Mouse (Mus musculus): Measurements from ENCODE around the gene Gm428. TPM values are rescaled to one million over a fixed set of nuclear protein-coding genes. Genes with fewer than 3 reads are reported as not detected.
"Not testable (repeated sequence)": the region's sequence is repeated elsewhere in the genome, so short reads cannot be mapped to it uniquely, and the experiment has no call there.

Gene Gm428
- polyA plus RNA-seq (2012; ENCODE audit: insufficient read depth, insufficient read length, low replicate concordance, missing spikeins) = not detected in 2 replicates

GRCm38 (mm10) chr4:73683216-73683615 is at the start of gene Gm428:
Gene Gm428 (plus strand): TSS chr4:73683516.
- not testable (repeated sequence) for H3K27ac ChIP-seq (ENCODE audit: insufficient read depth, low read depth, low read length); H3K4me1 ChIP-seq (ENCODE audit: control insufficient read depth, insufficient read depth, low read length); H3K4me3 ChIP-seq (ENCODE audit: insufficient read depth, low read depth, low read length)
- WGBS = 95% methylated on average over 2 of the region's 4 CpGs

- H3K27ac ChIP-seq (ENCODE audit: insufficient read depth, low read depth, low read length); H3K4me1 ChIP-seq (ENCODE audit: control insufficient read depth, insufficient read depth, low read length); H3K4me3 ChIP-seq (ENCODE audit: insufficient read depth, low read depth, low read length): not testable (repeated sequence)
- WGBS = no CpG with 5 or more reads among the region's 4 CpGs
Observed at GRCm38 (mm10) chr4:73637821-73638220, 45.5 kb upstream of the Gm428 start, which contains the start of gene Gm11236. Gene Gm11236 (plus strand): TSS chr4:73638121.

GRCm38 (mm10) chr4:73661864-73662263 is 21.5 kb upstream of the Gm428 start:
- H3K27ac ChIP-seq (ENCODE audit: insufficient read depth, low read depth, low read length); H3K4me3 ChIP-seq (ENCODE audit: insufficient read depth, low read depth, low read length); H3K4me1 ChIP-seq (ENCODE audit: control insufficient read depth, insufficient read depth, low read length): not testable (repeated sequence)
- 92% methylated on average over 4 of the region's 4 CpGs for WGBS

GRCm38 (mm10) chr4:73668054-73668453 is 15.3 kb upstream of the Gm428 start, which contains the start of gene Gm11239:
Gene Gm11239 (plus strand): TSS chr4:73668354.
- not testable (repeated sequence) for H3K4me1 ChIP-seq (ENCODE audit: control insufficient read depth, insufficient read depth, low read length); H3K4me3 ChIP-seq (ENCODE audit: insufficient read depth, low read depth, low read length); H3K27ac ChIP-seq (ENCODE audit: insufficient read depth, low read depth, low read length)
- WGBS = no CpG with 5 or more reads among the region's 4 CpGs

- Histone ChIP-seq H3K4me3 (ENCODE audit: insufficient read depth, low read depth, low read length) (no peak overlapping the region), H3K4me1 (ENCODE audit: control insufficient read depth, insufficient read depth, low read length) (no peaks in the 10 kb centered on the region), H3K27ac (ENCODE audit: insufficient read depth, low read depth, low read length) (no peak overlapping the region)
- TF ChIP-seq POLR2A (IDR thresholded peaks at IDR 0.05; ENCODE audit: insufficient read depth, low read depth, low read length) (no peak), CTCF (IDR thresholded peaks at IDR 0.05; ENCODE audit: insufficient read depth, low read depth, low read length) (no peak)
- WGBS = 95% methylated on average over 1 of the region's 1 CpGs
Observed at GRCm38 (mm10) chr4:73718761-73719160, 35.4 kb downstream of the Gm428 start.

GRCm38 (mm10) chr4:73719819-73720218 is 36.5 kb downstream of the Gm428 start:
- TF ChIP-seq CTCF (IDR thresholded peaks at IDR 0.05; ENCODE audit: insufficient read depth, low read depth, low read length) = no peak
- TF ChIP-seq POLR2A (IDR thresholded peaks at IDR 0.05; ENCODE audit: insufficient read depth, low read depth, low read length) = no peak
- Histone ChIP-seq H3K4me1 (ENCODE audit: control insufficient read depth, insufficient read depth, low read length) (no peaks in the 10 kb centered on the region), H3K4me3 (ENCODE audit: insufficient read depth, low read depth, low read length) (no peak overlapping the region), H3K27ac (ENCODE audit: insufficient read depth, low read depth, low read length) (no peak overlapping the region)

Other genes with a start within 250 kb of the Gm428 start
- not detected in 2 replicates for gene Gm11238, start 75.6 kb upstream of the Gm428 start, polyA plus RNA-seq (2012; ENCODE audit: insufficient read depth, insufficient read length, low replicate concordance, missing spikeins)
- not detected in 2 replicates for gene Gm11237, start 60.5 kb upstream of the Gm428 start, polyA plus RNA-seq (2012; ENCODE audit: insufficient read depth, insufficient read length, low replicate concordance, missing spikeins)
- not detected in 2 replicates for gene Gm11236, start 45.4 kb upstream of the Gm428 start, polyA plus RNA-seq (2012; ENCODE audit: insufficient read depth, insufficient read length, low replicate concordance, missing spikeins)
- gene Gm11239, start 15.2 kb upstream of the Gm428 start, polyA plus RNA-seq (2012; ENCODE audit: insufficient read depth, insufficient read length, low replicate concordance, missing spikeins) = not detected in 2 replicates
- not detected in 2 replicates for gene Rasef, start 107.5 kb downstream of the Gm428 start, polyA plus RNA-seq (2012; ENCODE audit: insufficient read depth, insufficient read length, low replicate concordance, missing spikeins)
- gene Gm11758, start 192.8 kb downstream of the Gm428 start, polyA plus RNA-seq (2012; ENCODE audit: insufficient read depth, insufficient read length, low replicate concordance, missing spikeins) = not detected in 2 replicates
- not detected in 2 replicates for gene Gm11757, start 207.6 kb downstream of the Gm428 start, polyA plus RNA-seq (2012; ENCODE audit: insufficient read depth, insufficient read length, low replicate concordance, missing spikeins)
- gene Gm13871, start 222.4 kb downstream of the Gm428 start, polyA plus RNA-seq (2012; ENCODE audit: insufficient read depth, insufficient read length, low replicate concordance, missing spikeins) = not detected in 2 replicates
- not detected in 2 replicates for gene Gm11756, start 237.2 kb downstream of the Gm428 start, polyA plus RNA-seq (2012; ENCODE audit: insufficient read depth, insufficient read length, low replicate concordance, missing spikeins)